Mouse (Mus musculus) lung, postnatal 25 days (tissue): ENCODE data around the gene Afg1l.
A peak's percentile ranks its signal among the peaks of the same experiment; 100 is the strongest.

Experiments
- DNase-seq: peaks from one replicate; pipeline ENCODE4 v3.0.0; 2022; ENCODE audit warnings: low spot score

The Afg1l gene

DNA sequence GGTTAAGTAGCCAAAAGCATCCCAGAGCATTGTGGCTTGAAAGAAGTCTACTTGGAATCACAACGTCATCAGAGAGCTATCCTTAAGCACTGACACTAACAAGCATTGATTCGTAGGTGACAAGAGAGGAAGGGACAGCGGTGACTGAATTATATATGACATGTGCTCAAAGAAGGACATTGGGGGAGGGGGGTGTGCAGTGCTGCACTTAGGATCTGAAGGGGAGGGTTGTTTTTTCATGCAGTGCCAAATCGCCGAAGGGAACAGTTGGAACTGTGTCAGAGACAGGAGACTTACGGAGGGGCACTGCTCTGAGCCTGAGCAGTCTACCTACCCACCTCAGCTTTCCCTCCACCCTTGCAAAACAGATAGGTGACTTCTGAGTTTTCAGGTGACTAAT is 94.7 kb downstream of the Afg1l start:
- DNase-seq: no peak

- DNase-seq: no peak
Observed at GRCm38 (mm10) chr10:42364216-42364615, 114.1 kb downstream of the Afg1l start.

DNA sequence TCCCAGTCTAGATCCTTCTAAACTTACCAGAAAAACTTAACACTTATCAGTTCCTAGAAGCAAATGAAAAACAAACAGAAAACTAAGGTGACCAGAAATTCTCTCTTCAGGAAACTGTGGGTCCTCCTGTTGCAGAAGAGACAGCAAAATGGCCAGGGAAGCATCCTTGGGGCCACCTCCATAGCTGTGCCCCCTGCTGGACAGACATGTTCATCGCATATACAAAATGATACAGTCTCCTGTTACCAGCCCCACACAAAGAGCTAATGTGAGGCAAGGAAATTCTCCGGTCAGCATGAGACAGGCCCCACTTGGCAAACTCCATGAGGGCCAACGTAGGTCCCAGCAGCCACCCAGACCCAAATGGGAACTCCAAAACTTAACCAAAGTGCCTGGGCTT is 122.4 kb downstream of the Afg1l start:
- DNase-seq: no peak

DNA sequence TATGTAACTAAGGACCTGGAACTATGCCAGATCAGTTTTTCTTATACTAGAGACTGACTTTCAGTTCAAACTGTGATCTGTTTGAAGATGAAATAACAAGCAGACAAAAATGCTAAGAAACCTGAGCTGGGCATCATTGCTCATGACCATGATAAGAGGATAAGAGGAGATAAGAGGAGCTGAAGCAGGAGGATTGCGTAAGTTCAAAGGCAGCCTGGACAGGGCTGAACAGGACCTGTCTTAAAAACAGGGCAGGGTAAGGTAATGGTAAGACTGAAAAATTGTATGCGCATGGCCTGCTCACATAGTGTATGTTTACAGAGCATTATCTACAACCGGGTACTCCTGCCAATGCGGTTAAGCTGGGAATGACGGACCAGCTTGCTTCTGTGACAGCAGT is 130.4 kb downstream of the Afg1l start:
- no peak for DNase-seq

- no peak for DNase-seq
Observed at GRCm38 (mm10) chr10:42347127-42347526, 131.2 kb downstream of the Afg1l start.

DNA sequence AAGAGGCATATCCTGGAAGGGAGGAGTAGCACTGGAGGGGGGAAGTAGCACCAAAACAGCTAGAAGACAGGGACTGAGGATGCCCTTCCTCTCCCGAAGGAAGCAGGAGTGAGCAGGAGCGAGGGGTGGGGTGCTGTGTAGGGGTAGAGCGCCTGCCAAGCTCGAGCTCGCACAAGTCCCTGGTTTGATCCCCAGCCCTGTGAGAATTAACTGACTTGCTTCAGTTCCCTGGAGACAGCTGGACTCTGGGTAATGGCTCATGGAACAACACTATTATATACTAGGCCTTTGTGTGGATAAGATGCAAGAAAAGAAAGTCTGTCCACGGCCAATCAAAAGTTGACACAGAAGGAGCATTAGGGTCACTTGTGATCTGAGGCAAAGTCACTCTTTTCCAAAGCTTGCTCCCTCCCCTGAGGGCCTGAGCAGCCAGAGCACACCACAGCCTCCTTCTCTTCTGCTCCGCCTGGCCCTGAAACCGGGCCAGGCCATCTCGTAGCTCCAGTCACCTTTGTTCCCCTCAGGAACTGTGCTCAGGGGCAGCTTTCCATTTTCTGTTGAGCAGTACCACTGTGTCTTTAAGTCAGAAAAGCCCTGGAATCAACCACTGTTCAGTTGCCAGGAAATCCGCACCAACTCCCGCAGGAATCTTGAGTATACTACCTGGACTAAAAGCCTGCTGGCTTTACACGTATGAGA is 132.0 kb downstream of the Afg1l start:
- no peak for DNase-seq

DNA sequence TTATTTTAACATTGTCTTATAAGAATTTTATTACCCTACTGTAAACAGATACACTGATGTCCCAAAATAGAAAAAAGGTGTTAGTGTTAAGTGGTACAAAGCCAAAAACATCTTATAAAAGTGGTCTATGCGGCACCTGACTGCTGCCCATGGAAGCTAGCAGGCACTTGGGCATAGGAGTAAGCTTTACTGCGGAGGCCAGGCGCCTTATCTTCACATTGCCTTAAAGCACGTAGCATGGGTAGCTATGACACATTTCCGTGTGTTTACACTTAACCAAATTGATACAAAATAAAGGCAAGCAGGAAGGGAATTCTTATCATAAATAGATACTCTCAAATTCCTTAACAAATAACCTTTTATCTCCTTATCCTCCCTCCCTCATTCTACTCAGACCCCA is 135.7 kb downstream of the Afg1l start:
- DNase-seq: no peak

DNA sequence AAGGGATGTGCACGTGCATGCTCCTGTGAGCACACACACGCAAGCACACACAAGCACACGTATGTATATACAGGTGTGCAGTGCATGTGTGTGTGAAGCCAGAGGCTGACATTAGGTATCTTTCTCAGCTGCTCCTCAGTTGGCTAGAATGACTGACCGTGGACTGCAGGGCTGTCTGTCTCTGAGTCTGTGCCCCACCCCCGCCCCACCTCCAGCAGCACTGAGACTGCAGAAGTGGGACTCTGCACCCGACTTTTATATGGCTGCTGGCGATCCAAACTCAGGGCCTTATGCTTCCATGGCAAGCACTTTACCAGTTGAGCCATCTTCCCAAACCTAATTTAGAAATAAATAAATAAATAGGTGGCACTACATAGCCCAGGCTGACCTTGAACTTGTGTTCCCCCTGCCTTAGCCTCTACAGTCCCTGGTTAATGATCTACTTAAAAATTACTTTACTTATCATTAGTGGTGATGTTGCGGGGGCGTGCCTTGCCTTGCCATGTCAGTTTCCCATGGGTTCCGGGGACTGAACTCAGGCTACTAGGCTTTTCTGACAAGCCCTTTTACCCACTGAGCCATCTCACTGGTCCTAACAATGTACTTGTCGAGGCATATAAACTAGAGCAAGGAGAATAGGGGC is 136.4 kb downstream of the Afg1l start:
- DNase-seq: no peak

GRCm38 (mm10) chr10:42340426-42340793 is 138.0 kb downstream of the Afg1l start:
- no peak for DNase-seq

DNA sequence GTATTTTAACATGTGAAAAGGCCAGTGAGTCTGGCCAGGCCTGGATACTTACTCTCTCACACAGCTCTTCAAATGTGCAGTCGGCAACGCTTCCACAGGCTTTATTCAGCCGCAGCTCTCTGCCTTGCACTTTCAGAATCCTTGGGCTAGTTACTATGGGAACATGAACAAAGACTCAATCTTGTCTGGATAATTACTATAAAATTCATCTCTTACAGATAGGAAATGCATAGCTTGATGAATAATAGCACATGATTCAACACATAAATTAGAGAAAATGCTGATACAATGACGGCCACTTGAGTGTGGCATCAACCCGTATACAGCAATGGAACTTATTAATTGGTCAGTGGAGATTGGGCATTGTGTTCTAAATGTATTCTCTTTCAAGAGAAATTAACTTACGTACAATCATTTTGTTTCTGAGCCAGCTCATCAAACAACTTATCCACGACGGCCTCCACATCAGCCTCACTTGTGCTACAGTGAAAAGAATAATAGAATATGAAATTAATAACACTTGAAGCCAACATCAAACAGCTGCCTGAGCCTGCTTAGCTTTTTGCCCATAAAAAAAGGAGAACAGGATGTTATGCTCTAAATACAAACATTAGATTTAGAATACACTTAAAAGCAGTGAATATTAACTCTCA is 138.5 kb downstream of the Afg1l start:
- no peak for DNase-seq

DNA sequence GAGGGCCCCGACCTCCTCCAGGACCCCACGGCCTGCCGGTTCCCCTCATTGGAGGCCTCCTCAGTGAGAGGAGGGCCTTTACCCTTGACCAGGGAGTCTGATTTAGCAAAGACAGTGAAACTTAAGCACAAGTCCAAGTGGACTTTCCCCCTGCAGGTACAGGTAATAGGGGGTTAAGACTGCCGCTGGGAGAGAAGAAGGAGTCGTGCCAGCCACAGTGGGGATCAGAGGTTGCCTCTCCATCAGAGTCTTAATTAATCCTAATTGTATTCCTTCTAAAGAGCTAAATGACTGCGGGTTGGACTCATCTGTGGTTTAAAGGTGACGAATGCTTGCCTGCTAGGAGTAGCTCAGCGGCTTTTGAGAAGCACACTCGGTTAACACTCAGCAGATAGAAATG is 139.9 kb downstream of the Afg1l start:
- DNase-seq: no peak

GRCm38 (mm10) chr10:42327576-42327975 is 150.8 kb downstream of the Afg1l start:
- DNase-seq: peak; percentile 6

DNA sequence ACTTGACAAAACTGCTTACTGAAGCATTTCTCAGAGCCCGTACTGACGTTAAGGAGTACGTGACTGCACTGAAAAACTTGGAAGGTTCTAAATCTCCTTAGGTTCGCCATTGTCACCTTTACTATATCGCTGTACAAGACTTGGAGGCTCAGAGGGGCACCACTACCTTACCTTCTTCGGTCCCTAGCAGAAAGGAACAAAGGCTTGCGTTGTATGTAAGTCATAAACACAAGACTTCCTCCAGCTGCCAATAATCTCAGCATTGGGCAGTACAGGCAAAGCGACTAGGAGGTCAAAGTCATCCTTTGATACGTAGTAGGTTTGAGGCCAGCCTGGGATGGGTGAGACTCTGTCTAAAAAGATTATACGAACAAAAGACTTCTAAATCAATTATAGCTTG is 153.1 kb downstream of the Afg1l start:
- DNase-seq: no peak

- no peak for DNase-seq
Observed at GRCm38 (mm10) chr10:42323978-42324377, 154.4 kb downstream of the Afg1l start.

GRCm38 (mm10) chr10:42313222-42313786 is 165.1 kb downstream of the Afg1l start:
- no peak for DNase-seq

DNA sequence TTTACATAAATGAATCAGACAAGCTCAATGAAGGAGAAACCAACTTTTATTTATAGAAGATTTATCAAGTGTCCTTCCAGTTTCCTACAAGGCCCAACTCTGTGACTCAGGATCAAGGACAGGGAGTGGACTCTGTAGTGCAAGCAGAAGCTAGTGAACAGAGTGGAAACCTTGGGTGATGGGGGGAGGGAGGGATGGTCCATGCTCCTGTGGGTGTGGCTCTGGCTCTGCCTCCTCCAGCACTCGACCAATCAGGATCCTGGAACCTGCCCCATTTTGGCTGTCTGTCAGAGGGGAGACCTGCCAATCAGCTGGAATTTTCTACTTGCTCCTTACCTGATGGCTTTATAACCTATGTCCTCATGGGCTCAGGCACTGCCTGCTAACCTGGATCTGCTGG is 165.8 kb downstream of the Afg1l start:
- DNase-seq: no peak

- DNase-seq: no peak
Observed at GRCm38 (mm10) chr10:42308687-42308987, 169.7 kb downstream of the Afg1l start.

- peak; percentile 55 for DNase-seq
Observed at GRCm38 (mm10) chr10:42307980-42308686, 170.2 kb downstream of the Afg1l start.

DNA sequence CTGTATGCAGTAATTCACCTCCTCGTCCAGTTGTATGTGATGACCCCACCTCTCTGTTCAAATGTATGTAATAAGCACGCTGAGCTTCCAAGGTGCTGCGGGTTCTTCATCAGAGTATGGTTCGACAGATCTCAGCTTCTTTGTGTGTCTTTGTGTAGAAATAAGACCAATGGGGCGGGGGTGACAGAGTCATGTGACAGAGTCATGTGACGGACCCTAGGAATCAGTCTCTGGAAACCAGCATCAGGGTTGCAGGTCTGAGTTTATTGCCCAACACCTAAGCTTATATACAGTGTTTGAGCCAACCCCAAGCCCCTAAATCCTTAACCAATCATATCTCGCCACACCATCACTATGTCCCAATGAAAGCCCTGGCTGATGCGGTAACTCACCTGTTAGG is 171.9 kb downstream of the Afg1l start:
- DNase-seq: no peak

DNA sequence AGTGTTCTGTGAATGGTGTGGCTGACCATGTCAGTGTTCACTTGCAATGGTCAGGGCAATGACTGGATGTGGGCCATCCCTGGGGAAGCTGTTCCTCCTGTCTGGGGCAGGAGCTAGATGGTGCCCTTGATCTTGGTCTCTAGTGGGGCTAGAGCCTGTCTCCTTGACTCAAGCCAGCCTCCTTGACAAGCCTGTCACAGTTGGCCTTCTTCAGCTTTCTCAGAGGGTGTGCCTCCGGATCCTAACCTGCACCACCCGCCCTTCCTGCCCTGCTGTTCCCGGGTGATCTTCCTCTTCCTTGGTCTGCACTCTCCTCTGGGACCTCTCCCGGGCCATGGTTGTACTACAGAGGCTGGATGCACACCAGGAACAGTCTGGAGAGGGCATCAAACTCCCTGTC is 177.6 kb downstream of the Afg1l start:
- DNase-seq: no peak

GRCm38 (mm10) chr10:42299967-42300366 is 178.4 kb downstream of the Afg1l start:
- no peak for DNase-seq

- no peak for DNase-seq
Observed at GRCm38 (mm10) chr10:42299426-42299825, 178.9 kb downstream of the Afg1l start.

GRCm38 (mm10) chr10:42297954-42298353 is 180.4 kb downstream of the Afg1l start:
- no peak for DNase-seq
